Mouse (Mus musculus) telencephalon, adult 2 months (tissue): ENCODE results near the gene Olfr1338.
"Not testable (repeated sequence)": the region's sequence is repeated elsewhere in the genome, so short reads cannot be mapped to it uniquely, and the experiment has no call there.

Experiments used
- DNase-seq: peaks from one replicate; pipeline ENCODE4 v3.0.0-alpha.2; 2011; ENCODE audit warnings: low read depth, low spot score

Gene Olfr1338

DNA sequence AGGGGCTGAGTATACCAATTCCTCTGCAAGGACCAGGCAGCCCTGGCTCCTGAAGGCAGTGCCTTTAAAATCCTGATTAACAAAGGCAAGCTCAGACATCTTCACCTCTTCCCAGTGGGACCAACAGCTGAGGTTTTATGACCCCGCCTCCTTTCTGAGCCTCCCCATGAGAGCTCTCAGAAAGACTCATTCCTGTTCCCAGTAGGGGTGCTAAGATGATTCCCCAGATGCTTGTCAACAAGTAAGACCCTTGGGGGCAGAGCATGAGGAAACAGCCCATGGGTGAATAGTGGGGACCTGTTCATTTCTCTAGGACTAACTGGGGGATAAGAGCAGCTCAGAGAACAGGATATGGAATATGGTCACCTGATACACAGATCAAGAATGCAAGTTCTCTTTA, at the start of gene Olfr1338:
TSS of gene Olfr1338 (minus strand) at position 101 of the 400 bp plus-strand sequence.
- DNase-seq = no peak

DNA sequence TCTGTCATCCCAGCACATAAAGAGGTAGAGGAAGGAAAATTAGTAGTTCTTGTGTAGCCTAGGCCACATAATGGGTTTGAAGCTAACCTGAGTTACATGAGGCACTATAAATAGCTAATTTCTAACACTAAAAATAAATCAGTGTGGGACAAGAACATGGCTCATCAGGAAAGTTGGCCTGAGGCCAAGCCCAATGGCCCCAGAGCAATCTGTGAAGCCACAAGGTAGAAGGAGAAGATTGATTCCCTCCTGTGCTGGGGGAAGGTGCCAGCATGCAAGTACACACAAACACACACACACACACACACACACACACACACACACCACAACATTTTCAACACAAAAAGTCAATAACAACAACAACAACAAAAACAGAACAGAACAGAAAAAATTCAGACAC, 34.3 kb upstream of the Olfr1338 start:
- DNase-seq = not testable (repeated sequence)

DNA sequence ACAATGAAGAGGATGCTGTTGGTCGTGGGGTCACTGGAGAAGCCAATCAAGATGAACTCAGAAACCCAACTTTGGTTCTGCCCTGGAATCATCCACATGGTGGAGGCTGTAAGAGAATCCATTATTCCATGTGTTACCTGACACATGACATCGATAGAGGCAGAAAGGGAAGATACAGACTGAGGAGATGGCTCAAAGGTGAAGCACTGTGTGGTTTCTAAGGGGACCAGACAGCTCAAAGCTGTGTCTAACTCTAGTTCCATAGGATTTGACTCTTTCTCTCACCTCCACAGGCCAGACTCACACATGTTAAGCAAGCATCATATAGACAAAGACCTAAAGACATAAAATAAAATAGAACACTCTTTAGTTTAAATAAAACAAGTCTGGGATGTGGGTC, 23.9 kb upstream of the Olfr1338 start, which contains the start of gene Olfr1337:
TSS of gene Olfr1337 (minus strand) at position 101 of the 400 bp plus-strand sequence.
- DNase-seq = no peak

DNA sequence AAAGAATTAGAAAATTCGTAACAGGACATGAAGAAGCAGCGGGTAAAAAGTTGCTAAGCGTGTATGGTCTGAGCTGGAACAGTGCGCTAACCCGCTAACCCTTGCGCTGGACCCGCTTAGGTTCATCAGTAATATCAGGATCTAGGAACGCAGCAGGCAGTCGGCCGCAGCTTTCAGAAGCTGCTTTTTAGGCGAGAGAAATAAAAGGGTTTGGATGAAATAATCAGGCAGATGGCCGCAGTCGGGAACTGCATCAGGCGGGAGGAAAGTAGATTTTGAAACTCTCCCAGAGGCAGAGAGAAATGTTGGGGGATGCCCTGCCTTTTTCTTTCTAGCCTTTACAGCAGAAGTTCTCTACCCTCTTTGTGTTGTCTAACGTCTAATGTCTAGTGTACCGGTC, 16.7 kb downstream of the Olfr1338 start:
- no peak for DNase-seq

DNA sequence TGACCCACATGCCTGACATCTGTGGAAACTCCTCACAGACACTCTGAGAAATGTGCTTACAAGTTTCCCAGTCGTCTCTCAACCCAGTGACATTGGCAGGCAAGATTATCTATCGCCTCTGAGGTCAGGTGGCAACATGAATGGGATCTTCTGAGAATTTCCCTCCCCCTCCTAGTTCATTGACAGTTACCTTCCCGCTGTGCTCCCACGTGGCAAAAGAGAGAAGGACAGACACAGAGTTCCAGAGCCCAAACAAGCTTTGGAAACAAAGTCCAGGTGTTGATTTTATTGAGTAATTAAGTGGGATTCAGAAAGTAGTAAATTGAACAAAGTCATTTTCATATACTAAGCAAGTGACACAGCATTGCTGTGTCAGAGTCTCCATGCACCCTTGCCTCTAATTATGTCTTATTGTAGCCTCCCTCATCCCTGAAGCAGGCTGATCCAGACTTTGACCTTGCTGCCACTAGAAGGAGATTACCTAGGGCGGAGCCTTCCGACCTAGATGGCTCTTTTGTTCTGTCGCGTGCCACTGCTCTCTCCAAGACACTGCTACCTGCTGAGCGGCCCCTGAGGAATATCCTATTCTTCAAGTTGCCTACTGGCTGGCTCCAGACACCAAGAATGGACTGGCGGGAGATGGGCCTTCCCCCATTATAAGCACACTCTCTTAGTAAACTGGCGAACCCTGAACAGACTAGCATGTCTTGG, 17.4 kb downstream of the Olfr1338 start:
- no peak for DNase-seq

DNA sequence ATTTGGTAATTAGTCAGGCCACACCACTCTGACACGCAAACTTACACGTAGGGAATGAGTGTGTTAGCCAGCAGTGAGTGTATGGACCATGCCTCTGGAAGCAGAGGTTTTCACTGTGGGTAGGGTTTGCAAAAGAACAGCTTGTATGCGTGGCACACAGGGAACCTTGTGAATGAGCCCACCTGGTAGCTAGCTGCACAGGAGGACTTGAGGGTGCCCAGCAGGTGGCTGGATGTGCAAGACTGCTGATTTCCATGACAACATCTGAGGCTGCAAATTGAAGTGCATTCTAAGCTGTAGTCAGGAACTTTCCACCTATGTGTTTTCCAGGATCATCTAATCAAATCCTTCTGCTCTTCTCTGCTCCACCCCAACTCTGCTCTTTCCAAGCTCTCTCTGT, 19.0 kb downstream of the Olfr1338 start:
- no peak for DNase-seq

DNA sequence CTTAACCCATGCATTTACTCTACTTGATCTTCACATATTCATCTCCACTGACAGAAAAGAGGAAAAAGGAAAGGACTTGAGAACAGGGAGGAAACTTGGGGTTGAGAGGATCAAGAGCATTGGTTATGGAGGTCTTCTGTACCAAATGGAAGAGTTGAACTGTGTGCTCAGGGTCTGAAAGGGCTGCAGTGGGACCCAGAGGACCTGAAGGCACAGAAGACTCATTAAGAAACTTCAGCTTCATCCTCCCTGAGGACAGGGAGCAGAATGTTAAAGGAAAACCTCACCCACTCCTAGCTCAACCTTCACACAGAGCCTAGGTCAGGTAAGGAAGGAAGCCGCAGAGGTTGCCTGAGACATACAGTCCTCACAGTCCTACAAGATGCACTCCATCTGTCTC, 26.7 kb downstream of the Olfr1338 start, which contains the start of gene Olfr1339:
TSS of gene Olfr1339 (plus strand) at position 301 of the 400 bp plus-strand sequence.
- no peak for DNase-seq

DNA sequence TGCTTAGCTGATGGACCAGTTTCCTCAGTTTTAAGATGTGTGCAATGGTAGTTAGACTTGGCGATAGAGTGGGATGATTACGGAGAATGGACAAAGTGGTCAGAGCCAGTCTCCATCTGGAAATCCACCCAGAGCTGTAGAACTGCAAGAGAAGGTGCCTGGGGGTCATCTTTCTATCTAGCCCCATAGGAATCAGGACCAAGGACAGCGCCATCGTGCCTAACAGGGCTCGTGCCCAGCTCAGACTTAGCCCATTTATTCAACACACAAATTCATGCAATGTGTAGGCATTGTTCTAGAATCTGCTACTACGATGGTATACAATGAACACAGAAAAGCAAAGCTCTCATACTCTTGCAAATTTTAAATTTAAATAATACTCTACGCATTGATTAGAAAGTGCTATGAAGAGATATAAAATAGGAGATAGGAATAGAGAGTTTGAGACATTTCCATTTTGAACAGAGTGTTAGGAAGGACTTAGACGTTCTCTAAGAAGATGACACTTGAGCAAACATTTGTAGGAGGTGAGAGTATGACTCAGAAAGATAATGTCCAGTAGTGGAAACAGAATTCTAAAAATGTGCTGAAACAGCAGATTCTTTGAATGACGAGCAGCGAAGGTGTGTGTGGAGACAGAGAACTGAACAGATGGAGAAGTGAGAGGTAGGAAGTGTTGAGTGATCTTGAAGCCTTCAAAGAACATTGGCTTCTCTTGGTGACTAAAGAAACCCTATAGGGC, 36.6 kb downstream of the Olfr1338 start:
- DNase-seq = peak; percentile 40

DNA sequence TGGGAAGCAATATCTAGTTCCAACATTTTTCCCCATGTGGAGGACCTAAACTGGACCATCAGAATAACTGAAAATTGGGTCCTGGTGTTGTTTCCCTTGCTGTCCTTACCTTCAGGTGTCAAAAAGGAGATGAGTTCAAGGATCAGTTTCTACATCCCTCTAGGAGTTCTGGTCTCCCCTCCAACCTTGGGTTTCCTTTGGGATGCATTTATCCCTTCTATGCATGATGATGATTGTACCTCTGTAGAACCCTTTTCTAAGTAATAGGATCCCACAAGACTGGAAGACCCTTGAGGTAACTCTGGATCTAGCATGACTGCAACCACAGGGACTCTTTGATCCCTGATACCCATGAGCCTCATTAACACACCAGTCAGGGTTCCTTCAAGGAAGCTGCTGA, 38.7 kb downstream of the Olfr1338 start, which contains the start of gene Olfr1340:
TSS of gene Olfr1340 (plus strand) at position 301 of the 400 bp plus-strand sequence.
- DNase-seq = no peak

DNA sequence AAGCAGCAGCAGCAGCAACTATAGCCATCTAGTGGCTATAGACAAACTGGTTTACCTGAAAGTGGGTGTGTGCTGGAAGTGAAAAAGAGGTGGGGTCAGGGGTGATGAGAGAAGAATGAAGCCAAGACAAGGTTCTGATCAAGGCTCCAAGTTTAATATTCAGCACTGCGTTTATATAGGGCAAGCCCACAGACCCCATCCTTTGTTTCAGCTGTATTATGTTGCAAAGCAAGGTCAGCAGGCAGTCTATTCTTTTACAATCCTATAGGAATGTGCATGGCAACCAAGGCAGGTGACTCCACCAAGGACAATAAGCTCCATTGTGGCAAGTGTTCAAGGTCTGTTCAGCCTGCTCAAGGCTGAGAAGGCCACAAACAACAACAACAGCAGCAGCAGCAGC, 46.9 kb downstream of the Olfr1338 start:
- no peak for DNase-seq

DNA sequence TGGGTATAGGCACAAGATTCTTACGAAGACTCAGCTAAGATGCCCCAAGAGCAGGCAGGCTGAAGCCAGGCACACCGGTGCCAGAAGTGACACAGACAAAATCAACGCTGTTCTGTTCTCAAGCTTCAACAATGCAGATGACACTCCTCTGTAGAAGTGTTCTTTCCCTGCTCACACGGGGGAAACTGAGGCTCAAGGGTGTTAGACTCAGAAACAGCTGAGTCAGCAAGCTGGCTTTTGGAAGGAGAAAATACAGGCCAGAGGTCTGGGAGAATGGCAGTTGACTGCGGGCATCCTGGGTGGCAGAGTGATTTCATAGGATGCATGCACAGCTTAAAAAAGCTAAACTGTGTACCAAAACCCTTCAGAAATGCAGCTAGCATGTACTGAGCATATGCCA, 50.5 kb downstream of the Olfr1338 start:
- no peak for DNase-seq

DNA sequence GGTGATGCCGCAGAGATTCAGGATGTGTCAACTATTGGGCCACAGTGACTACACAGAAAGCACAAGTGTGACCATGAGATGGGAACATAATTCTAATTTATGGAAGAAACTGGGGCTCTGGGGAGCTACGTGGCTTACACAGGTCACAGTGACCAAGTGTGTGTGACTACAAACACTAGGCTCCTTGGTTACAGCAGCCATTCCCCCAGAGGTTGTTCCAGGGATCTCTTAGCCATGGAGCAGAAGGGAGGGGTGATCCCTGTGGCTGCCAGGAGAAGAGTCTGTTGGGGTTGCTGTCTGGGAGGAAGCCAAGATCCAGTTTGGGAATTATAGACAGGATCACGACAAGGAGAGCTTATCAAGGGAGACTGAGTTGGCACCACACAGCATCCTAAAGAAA, 55.3 kb downstream of the Olfr1338 start, which contains the start of gene Olfr1341:
TSS of gene Olfr1341 (plus strand) at position 301 of the 400 bp plus-strand sequence.
- DNase-seq = no peak
